Mouse (Mus musculus): ENCODE measurements at regions not wholly inside any gene's neighbourhood (a gene's known extent, or its start where the extent isn't known, plus 50 kb on each side); places are given as distances from the start of the nearest gene placed in this dataset.
A peak's percentile ranks its signal among the peaks of the same experiment; 100 is the strongest.

DNA sequence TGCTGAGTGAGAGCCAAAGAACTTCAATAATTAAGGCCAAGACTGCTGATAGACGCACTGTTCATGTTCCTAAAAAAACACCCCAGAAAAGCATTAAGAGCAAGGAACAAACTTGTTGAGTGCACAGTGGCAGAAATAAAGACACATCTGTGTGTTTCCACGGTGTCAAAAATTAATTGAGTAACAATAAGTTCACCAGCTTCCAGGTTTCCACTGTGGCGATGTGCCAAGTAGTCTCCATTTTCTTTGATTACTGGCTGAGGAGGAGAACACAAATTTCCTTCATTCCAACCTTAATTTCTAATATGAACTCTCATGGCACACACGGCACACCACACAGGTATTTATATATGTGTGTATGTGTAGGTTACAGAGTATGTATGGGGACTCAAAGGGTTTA lies 54.3 kb upstream of the Lrpap1 start:
- no peaks in the 10 kb centered on the region for H3K27me3 ChIP-seq (replicated peaks; ENCODE audit: control insufficient read depth, insufficient read depth, low read length)
- no peak overlapping the region for H3K9ac ChIP-seq (ENCODE audit: low read depth, low read length)
- H3K27ac ChIP-seq (replicated peaks; ENCODE audit: low read depth, low read length): no peak overlapping the region
- DNase-seq (ENCODE audit: low spot score) (no peak), ATAC-seq (ENCODE audit: low read depth) (no peak)
- 67% methylated on average over 4 of the region's 4 CpGs for WGBS
- no peak overlapping the region for H3K4me2 ChIP-seq (ENCODE audit: low read depth, low read length)
- H3K9me3 ChIP-seq (ENCODE audit: control insufficient read depth, low read length): no peaks in the 10 kb centered on the region
- H3K36me3 ChIP-seq (ENCODE audit: control insufficient read depth, insufficient read depth, low read length): no peaks in the 10 kb centered on the region
- H3K4me3 ChIP-seq (ENCODE audit: low read depth, low read length): no peak overlapping the region
- peaks cover 22% of the 10 kb centered on the region for H3K4me1 ChIP-seq (ENCODE audit: control insufficient read depth, insufficient read depth, low read length)

GRCm38 (mm10) chr5:35159178-35159661 lies 53.7 kb upstream of the Lrpap1 start:
- Histone ChIP-seq H3K4me1 (ENCODE audit: control insufficient read depth, insufficient read depth, low read length) (peaks cover 22% of the 10 kb centered on the region), H3K4me3 (ENCODE audit: low read depth, low read length) (no peak overlapping the region), H3K9ac (ENCODE audit: low read depth, low read length) (no peak overlapping the region), H3K4me2 (ENCODE audit: low read depth, low read length) (no peak overlapping the region), H3K27ac (replicated peaks; ENCODE audit: low read depth, low read length) (no peak overlapping the region), H3K9me3 (ENCODE audit: control insufficient read depth, low read length) (no peaks in the 10 kb centered on the region), H3K36me3 (ENCODE audit: control insufficient read depth, insufficient read depth, low read length) (no peaks in the 10 kb centered on the region), H3K27me3 (replicated peaks; ENCODE audit: control insufficient read depth, insufficient read depth, low read length) (no peaks in the 10 kb centered on the region)
- ATAC-seq (ENCODE audit: low read depth): peak; percentile 42; the same call in 1 of the 2 replicates
- 39% methylated on average over 9 of the region's 9 CpGs for WGBS
- peak; percentile 25 for DNase-seq (ENCODE audit: low spot score)

DNA sequence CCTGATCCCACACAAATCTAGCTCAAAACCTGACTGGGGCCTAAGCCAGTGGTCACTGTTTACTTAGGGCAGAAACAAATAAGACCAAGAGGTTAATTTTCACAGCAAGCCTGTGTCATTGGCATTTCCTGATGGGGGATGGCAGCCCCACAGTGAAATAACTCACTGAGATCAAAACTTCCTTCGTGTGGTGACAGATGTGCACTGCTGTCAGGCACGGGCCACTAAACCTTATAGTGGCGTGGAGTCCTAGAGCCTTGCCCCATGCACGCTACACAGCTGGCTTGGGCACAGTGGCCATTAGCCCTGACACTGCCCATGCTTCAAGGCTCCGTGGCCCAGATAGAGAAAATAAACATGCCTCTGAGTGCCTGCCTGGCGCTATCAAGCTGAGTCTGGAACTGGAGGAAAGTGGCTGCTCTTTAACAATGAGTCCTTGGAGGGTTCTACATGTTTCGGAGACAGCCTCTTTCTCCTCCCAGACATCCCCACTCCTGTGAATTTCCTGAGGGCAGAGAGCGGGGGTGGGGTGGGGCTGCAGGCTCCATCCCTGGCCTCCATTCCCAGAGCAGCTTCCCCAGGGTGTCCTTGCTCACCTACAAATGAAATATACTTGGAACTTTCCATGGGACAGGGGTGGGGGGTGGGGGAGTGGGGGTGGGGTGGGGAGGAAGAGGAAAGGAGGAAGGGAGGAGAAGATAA lies 52.9 kb upstream of the Lrpap1 start:
- ATAC-seq (ENCODE audit: low read depth) (0 out of 2 replicates have a peak, but pooled peaks have one; percentile 21), DNase-seq (ENCODE audit: low spot score) (no peak)
- Histone ChIP-seq H3K27ac (replicated peaks; ENCODE audit: low read depth, low read length) (no peak overlapping the region), H3K4me3 (ENCODE audit: low read depth, low read length) (no peak overlapping the region), H3K4me1 (ENCODE audit: control insufficient read depth, insufficient read depth, low read length) (peaks cover 22% of the 10 kb centered on the region), H3K4me2 (ENCODE audit: low read depth, low read length) (no peak overlapping the region), H3K27me3 (replicated peaks; ENCODE audit: control insufficient read depth, insufficient read depth, low read length) (no peaks in the 10 kb centered on the region), H3K36me3 (ENCODE audit: control insufficient read depth, insufficient read depth, low read length) (no peaks in the 10 kb centered on the region), H3K9ac (ENCODE audit: low read depth, low read length) (no peak overlapping the region), H3K9me3 (ENCODE audit: control insufficient read depth, low read length) (no peaks in the 10 kb centered on the region)
- WGBS: 28% methylated on average over 8 of the region's 8 CpGs

- Histone ChIP-seq H3K9ac (ENCODE audit: low read depth, low read length) (no peak overlapping the region), H3K4me2 (ENCODE audit: low read depth, low read length) (no peak overlapping the region), H3K27me3 (replicated peaks; ENCODE audit: control insufficient read depth, insufficient read depth, low read length) (no peaks in the 10 kb centered on the region), H3K36me3 (ENCODE audit: control insufficient read depth, insufficient read depth, low read length) (no peaks in the 10 kb centered on the region), H3K4me3 (ENCODE audit: low read depth, low read length) (no peak overlapping the region), H3K27ac (replicated peaks; ENCODE audit: low read depth, low read length) (no peak overlapping the region), H3K9me3 (ENCODE audit: control insufficient read depth, low read length) (peaks cover 1% of the 10 kb centered on the region; the same call in 1 of the 2 replicates), H3K4me1 (ENCODE audit: control insufficient read depth, insufficient read depth, low read length) (peaks cover 22% of the 10 kb centered on the region)
- ATAC-seq (ENCODE audit: low read depth): no peak
- DNase-seq (ENCODE audit: low spot score): peak; percentile 56
- 22% methylated on average over 7 of the region's 7 CpGs for WGBS
These were observed 50.8 kb upstream of the Lrpap1 start for GRCm38 (mm10) chr5:35156371-35156770.

- no peak overlapping the region for H3K9ac ChIP-seq (ENCODE audit: low read depth, low read length)
- H3K4me1 ChIP-seq (ENCODE audit: control insufficient read depth, insufficient read depth, low read length): peaks cover 22% of the 10 kb centered on the region
- no peak overlapping the region for H3K4me3 ChIP-seq (ENCODE audit: low read depth, low read length)
- DNase-seq (ENCODE audit: low spot score) (no peak), ATAC-seq (ENCODE audit: low read depth) (no peak)
- 81% methylated on average over 3 of the region's 3 CpGs for WGBS
- H3K27ac ChIP-seq (replicated peaks; ENCODE audit: low read depth, low read length): no peak overlapping the region
- no peak overlapping the region for H3K4me2 ChIP-seq (ENCODE audit: low read depth, low read length)
- no peaks in the 10 kb centered on the region for H3K27me3 ChIP-seq (replicated peaks; ENCODE audit: control insufficient read depth, insufficient read depth, low read length)
- H3K36me3 ChIP-seq (ENCODE audit: control insufficient read depth, insufficient read depth, low read length): no peaks in the 10 kb centered on the region
- H3K9me3 ChIP-seq (ENCODE audit: control insufficient read depth, low read length): peaks cover 4% of the 10 kb centered on the region; the same call in 1 of the 2 replicates
These were observed 50.2 kb upstream of the Lrpap1 start for GRCm38 (mm10) chr5:35155717-35156116.

Measured in embryonic facial prominence, embryonic 14.5 days (tissue).